Mouse (Mus musculus) cerebellum, postnatal 36 days (tissue): ENCODE data around the gene Paqr3.

Experiments
- DNase-seq, 2 experiments: peaks; one replicate each; pipeline ENCODE4 v3.0.0; 2021 to 2022; ENCODE audit warnings: mixed read lengths in 2 of 2

The Paqr3 gene

DNA sequence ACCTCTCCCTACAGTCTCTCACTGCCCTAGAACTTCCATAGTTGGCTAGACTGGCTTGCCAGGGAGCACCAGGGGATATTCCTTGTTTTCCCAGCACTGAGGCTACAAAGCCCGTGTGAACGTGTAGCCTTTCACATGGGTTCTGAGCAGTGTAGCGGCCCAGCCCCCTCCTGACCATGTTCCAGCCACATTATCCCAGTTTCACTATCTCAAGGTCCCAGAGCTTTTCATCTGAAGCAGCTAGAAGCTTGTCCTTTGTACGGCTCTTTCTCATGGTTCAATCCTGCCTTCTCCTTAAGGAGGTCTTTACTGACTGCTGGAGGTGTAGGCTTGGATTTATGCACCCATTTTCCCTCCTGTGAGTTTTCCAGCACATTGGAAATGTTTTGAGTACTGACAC is 26.9 kb downstream of the Paqr3 start:
- DNase-seq, result no peak

DNA sequence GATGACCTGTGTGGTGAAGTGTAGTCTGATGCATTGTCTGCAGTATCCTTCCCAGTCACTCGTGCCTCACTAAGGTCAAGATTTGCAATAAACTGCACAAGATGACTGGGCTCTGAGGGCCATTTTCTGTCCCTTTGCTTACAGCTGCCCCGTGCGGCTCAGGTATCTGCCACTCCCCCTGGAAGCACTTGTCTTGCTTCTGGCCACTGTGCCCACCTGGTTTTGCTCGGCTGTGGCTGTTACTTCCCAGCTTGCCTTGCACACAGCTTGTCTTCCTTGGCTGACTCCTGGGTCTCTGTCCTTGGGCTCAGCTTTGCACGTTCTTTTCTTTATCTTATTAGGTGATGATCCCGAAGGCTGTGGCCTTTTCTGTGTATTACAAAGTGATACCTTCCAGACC is 27.7 kb downstream of the Paqr3 start:
- no peak for DNase-seq

GRCm38 (mm10) chr5:97081481-97081880 is 29.9 kb downstream of the Paqr3 start:
- DNase-seq, result peak; percentile 41 to 52

DNA sequence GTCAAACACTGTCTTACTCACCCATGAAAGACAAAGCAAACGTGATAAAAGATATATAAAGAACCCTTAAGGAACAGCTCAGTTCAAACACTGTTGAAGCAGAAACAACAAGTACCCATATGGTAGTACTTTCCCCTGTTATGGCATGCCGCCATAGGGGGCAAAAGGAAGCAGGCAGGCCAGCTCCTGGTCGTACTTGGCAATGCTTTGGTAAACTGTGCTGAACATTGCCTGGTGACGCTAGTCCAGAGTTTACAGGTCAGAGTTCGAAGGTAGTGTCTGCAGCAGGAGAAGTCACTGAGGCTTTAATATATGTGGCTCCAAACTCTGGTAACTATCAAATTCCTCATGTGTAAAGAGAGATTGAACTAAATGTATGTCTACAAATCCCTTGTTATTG is 32.8 kb downstream of the Paqr3 start:
- DNase-seq, result no peak

GRCm38 (mm10) chr5:97077676-97078075 is 33.7 kb downstream of the Paqr3 start:
- DNase-seq, result no peak

DNA sequence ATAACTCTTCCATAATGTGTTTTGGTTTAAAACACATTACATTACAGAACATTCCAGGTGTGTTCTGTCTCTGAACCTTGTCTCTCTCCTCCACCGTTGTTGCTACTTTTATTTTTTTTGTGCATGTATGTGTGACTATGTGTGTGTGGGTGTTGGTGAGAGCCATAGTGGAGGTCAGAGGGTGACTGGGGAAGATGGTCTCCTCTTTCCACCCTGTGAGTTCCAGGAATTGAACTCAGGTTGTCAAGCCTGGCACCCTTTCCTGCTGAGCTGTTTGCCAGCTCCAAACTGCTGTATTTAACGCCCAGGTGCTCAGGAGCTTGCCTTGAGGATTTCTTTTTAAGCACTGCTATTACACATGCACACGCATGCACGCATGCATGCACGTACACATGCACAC is 35.2 kb downstream of the Paqr3 start:
- no peak for DNase-seq

GRCm38 (mm10) chr5:97075476-97076151 is 35.8 kb downstream of the Paqr3 start:
- no peak for DNase-seq

DNA sequence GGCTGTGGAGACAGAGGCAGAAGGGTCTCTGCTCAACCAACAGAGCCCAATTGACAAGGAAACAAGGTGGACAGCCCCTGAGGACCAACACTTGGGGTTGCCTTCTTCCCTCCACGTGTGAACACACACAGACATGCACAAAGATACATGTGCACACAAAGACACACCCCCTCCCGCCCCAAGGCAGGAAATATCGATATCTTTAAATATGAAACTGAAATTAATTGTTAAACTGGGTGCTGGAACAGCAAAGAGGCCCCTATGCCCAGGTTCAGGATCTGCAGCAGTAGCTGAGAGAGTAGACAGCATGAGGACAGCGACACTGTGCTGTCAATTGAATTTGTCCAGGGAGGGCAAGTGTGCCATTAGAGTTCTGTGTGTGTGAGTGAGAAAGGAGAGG is 45.6 kb downstream of the Paqr3 start:
- no peak for DNase-seq

- DNase-seq, result no peak
Measured at GRCm38 (mm10) chr5:97062041-97062440, 49.4 kb downstream of the Paqr3 start.

GRCm38 (mm10) chr5:97060864-97061263 is 50.5 kb downstream of the Paqr3 start:
- DNase-seq, result no peak

DNA sequence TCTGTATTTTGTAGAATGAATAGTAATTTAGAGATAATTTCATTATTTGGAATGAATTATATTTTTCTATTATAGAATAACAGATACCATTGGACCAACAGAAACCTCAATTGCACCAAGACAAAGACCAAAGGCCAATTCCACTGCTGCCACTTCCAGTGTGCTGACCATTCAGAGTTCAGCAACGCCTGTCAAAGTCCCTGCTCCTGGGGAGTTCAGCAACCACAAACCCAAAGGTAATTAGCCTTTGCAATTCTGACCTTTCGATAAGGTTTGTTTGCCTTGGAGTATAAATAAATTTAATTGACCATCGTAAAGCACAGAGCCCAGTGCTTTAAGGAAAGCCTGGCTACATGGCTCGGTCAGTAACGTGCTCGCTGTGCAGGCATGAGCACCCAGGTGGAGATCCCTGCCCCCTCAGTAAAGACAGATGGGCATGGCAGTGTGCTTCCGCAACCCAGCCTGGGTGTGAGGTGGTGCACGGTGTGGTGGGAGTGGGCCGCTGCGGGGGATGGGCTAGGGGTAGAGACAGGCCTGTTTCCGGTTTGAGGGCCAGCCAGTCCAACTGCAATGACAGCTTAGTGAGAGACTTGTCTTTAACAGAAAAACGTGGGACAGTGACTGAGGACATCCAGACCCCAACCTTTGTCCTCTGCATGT is 54.5 kb downstream of the Paqr3 start:
- no peak for DNase-seq

- no peak for DNase-seq
Measured at GRCm38 (mm10) chr5:97056359-97056758, 55.0 kb downstream of the Paqr3 start.

- peak in 1 of 2 experiments; percentile 28 for DNase-seq
Measured at GRCm38 (mm10) chr5:97055511-97056068, 55.8 kb downstream of the Paqr3 start.

- no peak for DNase-seq
Measured at GRCm38 (mm10) chr5:97054801-97055200, 56.6 kb downstream of the Paqr3 start.

DNA sequence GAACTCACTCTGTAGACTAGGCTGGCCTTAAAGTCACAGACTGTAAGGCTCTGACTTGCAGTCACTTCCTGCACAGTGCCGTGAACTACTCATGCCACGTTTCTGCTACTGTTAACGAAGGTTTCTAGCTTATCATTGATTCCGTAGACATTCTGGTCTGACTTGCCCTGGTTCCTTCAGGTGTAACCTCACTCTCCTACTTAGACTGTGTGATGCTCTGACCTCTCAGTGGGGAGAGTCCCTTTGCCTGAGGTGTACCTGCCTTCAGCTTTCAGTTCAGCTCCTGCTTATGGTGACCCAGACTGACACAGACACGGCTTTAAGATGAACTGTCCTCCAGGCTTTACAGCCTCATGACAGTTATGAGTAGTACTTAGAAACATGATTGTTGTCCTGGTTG is 57.2 kb downstream of the Paqr3 start:
- DNase-seq, result no peak

- no peak for DNase-seq
Measured at GRCm38 (mm10) chr5:97048905-97049304, 62.5 kb downstream of the Paqr3 start.

DNA sequence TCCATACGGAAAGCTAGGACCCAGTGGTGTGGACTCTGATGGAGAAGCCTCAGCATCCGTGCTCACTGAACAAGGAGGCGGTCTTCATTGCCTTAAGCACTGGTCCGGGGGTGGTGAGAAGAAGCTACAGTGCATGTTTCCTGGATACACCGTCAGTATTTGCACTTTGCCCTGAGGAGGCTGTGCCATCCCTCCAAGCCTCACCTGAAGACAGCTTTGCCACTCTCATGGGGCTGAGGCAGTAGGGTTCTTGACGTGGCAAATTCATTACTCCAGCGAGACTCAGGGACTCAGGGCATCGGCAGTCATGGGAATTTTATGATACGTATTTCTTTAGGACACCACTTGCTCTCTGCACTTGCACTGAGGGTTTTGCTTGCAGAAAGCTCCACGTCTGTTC is 64.7 kb downstream of the Paqr3 start:
- DNase-seq, result no peak

DNA sequence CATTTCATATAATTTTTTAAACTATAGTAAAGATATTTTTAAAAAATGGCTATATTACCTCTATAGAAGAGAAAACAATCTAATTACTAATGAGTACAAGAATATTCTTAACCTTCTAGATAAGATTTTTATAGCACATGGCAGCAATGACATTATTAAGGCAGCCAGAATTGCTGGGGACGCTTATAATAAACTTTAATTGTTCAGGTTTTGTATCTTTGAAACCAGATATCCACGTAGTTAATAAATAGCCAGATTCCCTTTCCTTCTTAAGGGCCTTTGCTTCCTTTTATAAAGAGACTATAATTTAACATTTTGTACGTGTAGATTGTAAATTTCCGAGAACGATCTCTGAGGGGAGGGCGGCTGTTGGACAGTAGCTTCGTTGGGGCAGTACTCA is 66.1 kb downstream of the Paqr3 start:
- no peak for DNase-seq
